Mouse (Mus musculus) testis, adult 2 months (tissue): ENCODE measurements around the gene Gm10762. TPM values are rescaled to one million over a fixed set of nuclear protein-coding genes. Genes with fewer than 3 reads are reported as not detected.
"Not testable (repeated sequence)": the region's sequence is repeated elsewhere in the genome, so short reads cannot be mapped to it uniquely, and the experiment has no call there.

Experiments
- H3K27ac ChIP-seq: fragments of 200-500 bp; 2 replicates; pipeline ENCODE4 v1.5.1; 2012; ENCODE audit warnings: low read depth, low read length; ENCODE audit not compliant: control insufficient read depth, insufficient read depth
- H3K27me3 ChIP-seq: fragments of 200-500 bp; 2 replicates; pipeline ENCODE4 v1.6.1; 2012; ENCODE audit warnings: mild to moderate bottlenecking, low read length, moderate library complexity; ENCODE audit not compliant: control insufficient read depth, insufficient read depth
- H3K36me3 ChIP-seq: fragments of 200-500 bp; 2 replicates; pipeline ENCODE4 v1.6.1; 2012; ENCODE audit warnings: mild to moderate bottlenecking, low read length; ENCODE audit not compliant: control insufficient read depth, insufficient read depth
- H3K4me1 ChIP-seq: fragments of 200-500 bp; 2 replicates; pipeline ENCODE4 v1.6.1; 2012; ENCODE audit warnings: low read length; ENCODE audit not compliant: control insufficient read depth, insufficient read depth
- H3K4me3 ChIP-seq: fragments of 200-500 bp; 2 replicates; pipeline ENCODE4 v1.5.1; 2012; ENCODE audit warnings: low read depth, mild to moderate bottlenecking, low read length, moderate library complexity, mixed read lengths; ENCODE audit not compliant: control insufficient read depth
- CTCF ChIP-seq: fragments of 200-500 bp; IDR thresholded peaks from 2 replicates; pipeline ENCODE4 v1.5.1; 2012; ENCODE audit warnings: low read depth, mild to moderate bottlenecking, inconsistent platforms, low read length, moderate library complexity; ENCODE audit not compliant: control insufficient read depth, insufficient read depth, insufficient replicate concordance
- POLR2A ChIP-seq: fragments of 200-500 bp; IDR thresholded peaks from 2 replicates; pipeline ENCODE4 v1.6.1; 2012; ENCODE audit warnings: low read depth, mild to moderate bottlenecking, inconsistent platforms, low read length, moderate library complexity; ENCODE audit not compliant: control insufficient read depth
- polyA plus RNA-seq: library from polyadenylated mRNA; depleted of rRNA; stranded (reverse); fragments of >200 nt; gene quantifications from 2 replicates; pipeline ENCODE4 v1.2.3, GENCODE M21; 2012; rRNA removed

Gm10762 gene
- polyA plus RNA-seq = 29.2 and 34.2 TPM in 2 replicates

- Histone ChIP-seq H3K27ac (peak within 1 kb of the TSS; percentile 98), H3K4me1 (peaks cover 2% of the 10 kb centered on the region), H3K36me3 (no peaks in the 10 kb centered on the region; the same call in 1 of the 2 replicates), H3K27me3 (no peaks in the 10 kb centered on the region), H3K4me3 (peak within 1 kb of the TSS; percentile 96)
- TF ChIP-seq POLR2A (peak; percentile 60), CTCF (no peak)
Measured at GRCm38 (mm10) chr2:128967661-128968441, at the start of gene Gm10762. Gm10762 (minus strand) TSS chr2:128967725.

- H3K27me3 ChIP-seq, H3K4me1 ChIP-seq, H3K36me3 ChIP-seq, H3K27ac ChIP-seq, H3K4me3 ChIP-seq: not testable (repeated sequence)
Measured at GRCm38 (mm10) chr2:129008867-129009266, 41.3 kb upstream of the Gm10762 start.

GRCm38 (mm10) chr2:129006194-129006749 lies 38.7 kb upstream of the Gm10762 start:
- Histone ChIP-seq H3K27me3 (no peaks in the 10 kb centered on the region), H3K27ac (no peak overlapping the region), H3K4me3 (no peak overlapping the region), H3K36me3 (no peaks in the 10 kb centered on the region; the same call in 1 of the 2 replicates), H3K4me1 (no peaks in the 10 kb centered on the region)
- TF ChIP-seq CTCF = no peak
- no peak for TF ChIP-seq POLR2A

GRCm38 (mm10) chr2:129004872-129005271 lies 37.3 kb upstream of the Gm10762 start:
- TF ChIP-seq POLR2A = no peak
- TF ChIP-seq CTCF = no peak
- no peak overlapping the region for H3K27ac ChIP-seq
- H3K4me1 ChIP-seq = no peaks in the 10 kb centered on the region
- no peak overlapping the region for H3K4me3 ChIP-seq
- H3K36me3 ChIP-seq = no peaks in the 10 kb centered on the region; the same call in 1 of the 2 replicates
- H3K27me3 ChIP-seq = no peaks in the 10 kb centered on the region

GRCm38 (mm10) chr2:128984746-128985145 lies 17.2 kb upstream of the Gm10762 start:
- no peak for TF ChIP-seq CTCF
- no peak for TF ChIP-seq POLR2A
- Histone ChIP-seq H3K4me1 (no peaks in the 10 kb centered on the region), H3K27ac (no peak overlapping the region), H3K4me3 (no peak overlapping the region), H3K27me3 (no peaks in the 10 kb centered on the region), H3K36me3 (no peaks in the 10 kb centered on the region)

GRCm38 (mm10) chr2:128975572-128975971 lies 8.0 kb upstream of the Gm10762 start:
- Histone ChIP-seq H3K4me1 (no peaks in the 10 kb centered on the region), H3K27me3 (no peaks in the 10 kb centered on the region), H3K27ac (no peak overlapping the region), H3K36me3 (no peaks in the 10 kb centered on the region), H3K4me3 (no peak overlapping the region)
- TF ChIP-seq POLR2A (no peak), CTCF (no peak)

GRCm38 (mm10) chr2:128972301-128972700 lies 4.8 kb upstream of the Gm10762 start:
- no peaks in the 10 kb centered on the region; the same call in 1 of the 2 replicates for H3K36me3 ChIP-seq
- H3K27me3 ChIP-seq = no peaks in the 10 kb centered on the region
- TF ChIP-seq CTCF = no peak
- no peak for TF ChIP-seq POLR2A
- H3K4me1 ChIP-seq = no peaks in the 10 kb centered on the region
- no peak overlapping the region for H3K27ac ChIP-seq
- H3K4me3 ChIP-seq = no peak overlapping the region
